Mouse (Mus musculus) megakaryocyte-erythroid progenitor cell, adult 5-6 weeks (primary cell): Measurements from ENCODE around the gene Sema3g. TPM values are rescaled to one million over a fixed set of nuclear protein-coding genes. Genes with fewer than 3 reads are reported as not detected.

Experiments
- ATAC-seq: replicated peaks from 2 replicates; pipeline ENCODE4 v1.8.0; 2016; ENCODE audit warnings: mild to moderate bottlenecking, inconsistent platforms; ENCODE audit not compliant: severe bottlenecking, poor library complexity, low FRiP score, low TSS enrichment
- total RNA-seq, 2 experiments: library from RNA; stranded (forward) in 1 of 2; stranded (reverse) in 1 of 2; fragments of 200-1000, 215-1000 nt in 1 of 2; fragments of >200 nt in 1 of 2; fragmentation: Nextera tagmentation in 1 of 2; gene quantifications; 2 replicates each; pipeline ENCODE4 v1.2.3; 2014 to 2017

Sema3g gene
- not detected in 2 replicates for total RNA-seq (2014; fragmentation: Nextera tagmentation)
- total RNA-seq (2017): not detected in 2 replicates

GRCm38 (mm10) chr14:31217666-31218065 lies at the start of gene Sema3g:
TSS of gene Sema3g (plus strand) at chr14:31217860.
- peak; percentile 88 for ATAC-seq

DNA sequence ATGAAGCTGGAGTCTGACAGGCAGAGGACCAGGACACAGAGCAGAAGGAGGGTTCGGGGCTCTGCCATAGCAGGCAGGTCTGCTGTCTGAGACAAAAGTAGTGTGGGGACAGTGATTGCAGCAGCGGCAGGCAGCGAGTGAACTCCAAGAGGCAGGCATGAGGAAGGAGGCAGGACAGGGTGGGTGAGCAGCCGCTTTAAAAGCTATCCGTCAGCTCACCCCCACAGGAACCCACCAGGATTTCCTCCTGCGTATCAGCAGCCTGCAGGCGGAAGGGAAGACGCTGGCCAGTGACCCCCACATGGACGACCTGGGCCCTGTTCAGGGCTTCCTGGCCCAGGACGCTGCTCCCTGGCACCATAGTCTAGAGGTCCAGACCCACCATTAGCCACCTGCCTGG lies 49.2 kb upstream of the Sema3g start, which contains the start of gene Stab1:
Stab1 (minus strand) TSS at position 217 of the 400 bp plus-strand sequence.
- no peak for ATAC-seq

DNA sequence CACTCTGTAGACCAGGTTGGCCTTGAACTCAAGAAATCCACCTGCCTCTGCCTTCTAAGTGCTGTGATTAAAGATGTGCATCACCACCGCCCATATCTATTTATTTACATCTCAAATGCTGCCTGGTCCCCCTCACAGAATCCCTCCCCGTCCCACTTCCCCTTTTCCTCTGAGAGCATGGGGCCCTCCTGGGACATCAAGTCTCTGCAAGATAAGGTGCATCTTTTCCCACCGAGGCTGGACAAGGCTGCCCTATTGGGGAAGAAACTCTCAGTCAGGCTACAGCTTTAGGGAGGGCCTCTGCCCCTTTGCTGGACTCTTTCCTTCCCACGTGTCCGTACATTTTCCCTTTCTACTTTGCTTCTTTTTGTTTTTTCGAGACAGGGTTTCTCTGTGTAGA lies 48.2 kb upstream of the Sema3g start:
- ATAC-seq: no peak

DNA sequence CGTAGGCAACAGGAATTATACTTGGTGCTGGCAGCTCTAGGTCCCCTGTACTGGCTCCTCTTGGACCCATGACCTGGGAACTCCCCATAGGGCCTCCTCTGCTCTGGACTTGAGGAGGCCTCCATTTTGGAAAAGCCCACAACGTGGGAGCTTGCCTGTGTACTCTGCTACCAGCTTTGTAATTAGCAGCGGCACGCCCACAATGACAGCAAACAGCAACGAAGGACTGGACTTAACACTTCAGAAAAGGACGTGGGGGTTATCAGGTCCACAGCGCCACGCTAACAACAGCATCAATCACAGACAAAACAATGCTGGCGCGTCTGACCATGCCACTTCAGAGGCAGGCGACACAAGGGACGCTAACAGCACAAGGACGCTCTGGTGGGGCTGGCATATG lies 46.7 kb upstream of the Sema3g start:
- ATAC-seq: no peak

- no peak for ATAC-seq
Observed at GRCm38 (mm10) chr14:31171386-31171785, 46.3 kb upstream of the Sema3g start.

GRCm38 (mm10) chr14:31171821-31172220 lies 45.8 kb upstream of the Sema3g start:
- ATAC-seq: no peak

DNA sequence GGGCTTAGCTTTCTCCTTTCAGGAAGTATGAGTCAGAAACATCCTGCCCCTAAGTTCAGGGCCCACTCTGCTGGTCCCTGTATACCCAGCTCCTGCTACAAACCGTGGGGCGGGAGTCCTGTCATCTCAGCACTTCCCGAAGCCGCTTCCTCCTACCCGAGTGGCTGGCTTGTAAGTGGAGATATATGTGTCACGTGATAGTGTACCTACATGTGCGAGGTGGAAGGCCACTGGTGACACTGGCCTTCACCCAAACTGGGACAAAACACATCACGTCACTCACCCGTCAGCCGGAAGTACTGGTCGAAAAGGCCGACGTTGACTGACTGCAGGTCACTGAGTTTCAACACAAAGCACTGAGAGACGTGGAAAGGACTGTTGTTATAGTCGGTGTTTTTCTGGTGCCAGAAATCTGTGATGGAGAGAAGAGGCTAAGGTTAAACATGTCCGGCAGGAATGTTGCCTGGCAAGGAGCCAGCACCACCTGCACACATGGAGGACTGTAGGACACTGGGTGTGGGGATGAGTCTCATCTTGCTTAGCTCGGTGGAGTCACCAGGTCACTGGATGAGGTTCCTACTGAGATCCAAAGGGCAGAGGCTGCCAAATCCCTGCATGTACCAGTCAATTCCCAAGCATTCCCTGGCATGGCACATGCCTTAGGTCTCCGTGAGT lies 44.7 kb upstream of the Sema3g start:
- ATAC-seq: no peak

DNA sequence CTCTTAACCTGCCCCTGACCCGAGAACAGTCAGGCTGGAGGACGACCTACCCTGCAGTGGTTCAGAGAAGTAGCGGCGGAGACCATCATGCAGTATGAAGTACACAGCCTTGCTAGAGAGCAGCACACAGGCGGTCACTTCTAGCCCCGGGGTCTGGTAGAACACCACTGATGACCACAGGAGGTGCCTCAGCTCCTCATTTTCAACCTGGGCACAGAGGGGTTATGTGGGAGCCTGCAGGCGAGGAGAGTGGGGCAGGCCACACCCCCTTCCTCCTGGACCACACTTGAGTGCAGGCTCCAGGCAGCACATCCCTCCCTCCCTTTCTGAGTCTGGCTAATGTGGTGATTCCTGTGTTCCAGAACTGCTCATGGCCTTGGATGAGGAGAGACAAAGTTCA lies 44.1 kb upstream of the Sema3g start:
- no peak for ATAC-seq

- no peak for ATAC-seq
Observed at GRCm38 (mm10) chr14:31177287-31177686, 40.4 kb upstream of the Sema3g start.

- ATAC-seq: no peak
Observed at GRCm38 (mm10) chr14:31177715-31178114, 39.9 kb upstream of the Sema3g start.

DNA sequence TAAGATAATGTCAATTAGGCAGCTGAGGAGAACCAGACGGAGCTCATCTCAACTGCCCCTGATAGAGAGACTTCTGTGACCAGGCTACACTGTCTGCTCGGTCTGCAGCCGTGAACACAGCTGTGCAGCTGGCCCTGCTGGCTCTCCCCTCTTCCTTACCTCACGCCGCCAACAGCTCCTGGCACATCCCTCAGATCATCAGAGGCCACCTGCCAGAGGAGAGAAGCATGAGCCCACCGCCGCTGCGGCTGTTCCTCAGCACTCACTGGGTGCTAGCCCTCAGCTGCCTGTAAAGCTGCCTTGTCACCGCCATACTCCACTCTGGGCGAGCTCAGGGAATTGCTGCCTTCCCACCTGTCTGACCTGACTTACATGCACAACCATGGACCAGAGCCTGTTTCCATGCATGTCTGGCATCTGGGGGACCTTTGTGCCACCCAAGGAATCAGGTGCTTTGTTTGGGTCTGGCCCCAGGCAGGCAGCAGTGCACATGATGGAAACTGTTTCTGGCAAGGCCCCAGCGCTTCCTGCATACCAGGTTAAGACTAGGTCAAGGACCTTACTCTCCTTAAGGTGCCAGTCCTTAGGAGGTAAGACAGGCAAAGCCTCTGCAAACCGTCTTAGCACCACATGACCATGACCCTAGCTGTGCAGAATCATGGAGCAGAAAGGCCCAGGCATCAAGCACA lies 37.8 kb upstream of the Sema3g start:
- no peak for ATAC-seq

DNA sequence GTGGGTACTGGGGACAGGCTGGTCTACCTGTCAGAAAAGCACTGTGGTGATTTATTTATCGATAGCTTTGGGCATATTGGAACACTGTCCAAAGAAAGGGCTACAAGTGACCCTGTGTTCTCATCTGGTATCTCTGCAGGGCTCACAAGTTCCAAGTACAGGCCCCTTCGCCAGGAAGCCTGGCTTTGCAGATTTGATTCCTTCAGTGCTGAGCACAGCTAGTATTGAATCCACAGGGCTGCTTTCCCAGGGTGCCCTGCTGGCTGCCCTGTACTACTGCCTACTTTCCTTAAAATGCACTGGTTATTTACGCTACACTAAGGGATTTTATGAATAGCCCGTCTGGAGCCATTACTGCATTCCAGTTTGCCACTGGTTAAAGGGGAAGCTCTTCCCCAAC lies 36.1 kb upstream of the Sema3g start:
- ATAC-seq: no peak

GRCm38 (mm10) chr14:31182786-31183290 lies 34.8 kb upstream of the Sema3g start:
- no peak for ATAC-seq

- no peak for ATAC-seq
Observed at GRCm38 (mm10) chr14:31183541-31183940, 34.1 kb upstream of the Sema3g start.

DNA sequence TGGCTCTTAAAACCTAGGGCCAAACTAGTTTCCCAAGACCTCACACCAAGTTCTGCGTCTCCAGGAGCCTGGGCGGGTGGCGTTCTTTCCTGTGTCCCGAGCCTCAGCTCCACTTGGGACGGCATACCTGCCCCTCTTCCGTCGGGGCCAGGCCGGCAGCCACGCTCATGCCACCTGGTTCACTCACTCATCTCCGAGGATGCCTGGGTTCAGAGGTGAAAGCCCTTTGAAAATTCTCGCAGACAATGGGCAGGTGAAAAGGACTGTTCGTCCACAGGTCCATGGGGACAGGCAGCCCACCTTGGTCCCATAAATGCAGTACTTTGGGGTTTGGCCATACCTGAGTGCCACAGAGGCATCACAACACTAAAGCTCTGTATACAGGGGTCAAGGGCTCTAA lies 33.5 kb upstream of the Sema3g start:
- ATAC-seq: no peak

- ATAC-seq: no peak
Observed at GRCm38 (mm10) chr14:31186656-31187055, 31.0 kb upstream of the Sema3g start.

- ATAC-seq: no peak
Observed at GRCm38 (mm10) chr14:31188771-31189181, 28.9 kb upstream of the Sema3g start.

GRCm38 (mm10) chr14:31189348-31189747 lies 28.3 kb upstream of the Sema3g start:
- ATAC-seq: no peak

DNA sequence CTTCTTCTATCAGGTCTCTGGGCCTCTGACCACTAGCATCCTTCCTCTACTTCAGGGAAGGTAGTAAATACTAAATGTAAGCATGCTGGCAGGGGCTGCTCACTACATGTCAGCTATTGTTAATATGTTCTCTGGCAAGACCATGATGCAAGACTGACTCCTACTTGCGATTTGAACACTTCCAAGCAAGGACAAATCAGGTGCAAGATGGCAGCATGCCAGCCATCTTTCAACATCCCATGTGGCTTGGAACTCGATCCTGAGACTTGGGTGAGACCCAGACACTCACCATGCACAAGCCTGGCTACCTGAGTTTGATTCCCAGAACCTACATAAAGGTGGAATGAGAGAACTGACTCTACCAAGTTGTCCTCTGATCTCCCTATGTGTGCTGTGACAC lies 25.7 kb upstream of the Sema3g start:
- no peak for ATAC-seq

- no peak for ATAC-seq
Observed at GRCm38 (mm10) chr14:31193791-31194190, 23.9 kb upstream of the Sema3g start.

- no peak for ATAC-seq
Observed at GRCm38 (mm10) chr14:31194441-31194840, 23.2 kb upstream of the Sema3g start.
